Mouse (Mus musculus) embryo, embryonic 10 days (tissue): Measurements from ENCODE around the gene Cfl1.

Experiments used
- DNase-seq: peaks from one replicate; pipeline ENCODE4 v3.0.0-alpha.2; 2015; ENCODE audit warnings: low spot score

Gene Cfl1

GRCm38 (mm10) chr19:5530138-5530524 is 39.9 kb downstream of the Cfl1 start:
- DNase-seq: peak; percentile 18

GRCm38 (mm10) chr19:5532520-5532919 is 42.3 kb downstream of the Cfl1 start:
- no peak for DNase-seq

GRCm38 (mm10) chr19:5538786-5539185 is 48.5 kb downstream of the Cfl1 start:
- DNase-seq: no peak

GRCm38 (mm10) chr19:5543362-5543761 is 53.1 kb downstream of the Cfl1 start:
- DNase-seq: no peak

GRCm38 (mm10) chr19:5544031-5544430 is 53.8 kb downstream of the Cfl1 start:
- no peak for DNase-seq
